Mouse (Mus musculus) spleen, postnatal 10 days (tissue): ENCODE data around the gene Rpl22.
A peak's percentile ranks its signal among the peaks of the same experiment; 100 is the strongest.

Experiments
- DNase-seq, 2 experiments: peaks; one replicate each; pipeline ENCODE4 v3.0.0; 2021 to 2022; ENCODE audit warnings: low spot score in 2 of 2

Gene Rpl22

GRCm38 (mm10) chr4:152325574-152326411, at the start of gene Rpl22:
TSS of gene Rpl22 (plus strand) at chr4:152325742.
- peak; percentile 77 to 91 for DNase-seq

GRCm38 (mm10) chr4:152276389-152277347, 48.9 kb upstream of the Rpl22 start:
- no peak for DNase-seq

GRCm38 (mm10) chr4:152277916-152278315, 47.6 kb upstream of the Rpl22 start:
- DNase-seq: no peak

- no peak for DNase-seq
Measured at GRCm38 (mm10) chr4:152278986-152279385, 46.6 kb upstream of the Rpl22 start.

GRCm38 (mm10) chr4:152281601-152282000, 43.9 kb upstream of the Rpl22 start:
- no peak for DNase-seq

- no peak for DNase-seq
Measured at GRCm38 (mm10) chr4:152282721-152283120, 42.8 kb upstream of the Rpl22 start.

GRCm38 (mm10) chr4:152283186-152283950, 42.2 kb upstream of the Rpl22 start:
- peak; percentile 75 to 86 for DNase-seq

GRCm38 (mm10) chr4:152285505-152285904, 40.0 kb upstream of the Rpl22 start:
- peak; percentile 34 to 61 for DNase-seq

GRCm38 (mm10) chr4:152286183-152286582, 39.4 kb upstream of the Rpl22 start:
- DNase-seq: no peak

GRCm38 (mm10) chr4:152286887-152287286, 38.7 kb upstream of the Rpl22 start:
- peak; percentile 46 to 81 for DNase-seq

GRCm38 (mm10) chr4:152287317-152288120, 38.0 kb upstream of the Rpl22 start:
- DNase-seq: no peak

GRCm38 (mm10) chr4:152288398-152288945, 37.1 kb upstream of the Rpl22 start:
- no peak for DNase-seq

- no peak for DNase-seq
Measured at GRCm38 (mm10) chr4:152290385-152290784, 35.2 kb upstream of the Rpl22 start.

GRCm38 (mm10) chr4:152290991-152291390, 34.6 kb upstream of the Rpl22 start:
- DNase-seq: no peak

GRCm38 (mm10) chr4:152291562-152291961, 34.0 kb upstream of the Rpl22 start, which contains the start of gene Hes3:
TSS of gene Hes3 (minus strand) at chr4:152291662.
- no peak for DNase-seq

GRCm38 (mm10) chr4:152292102-152292765, 33.3 kb upstream of the Rpl22 start:
- no peak for DNase-seq

GRCm38 (mm10) chr4:152294188-152294929, 31.2 kb upstream of the Rpl22 start:
- DNase-seq: no peak

GRCm38 (mm10) chr4:152295916-152296315, 29.6 kb upstream of the Rpl22 start:
- no peak for DNase-seq

- no peak for DNase-seq
Measured at GRCm38 (mm10) chr4:152296371-152296770, 29.2 kb upstream of the Rpl22 start.
